Mouse (Mus musculus) cerebellum, adult 18-20 months (tissue): Measurements from ENCODE around the gene Col4a1.

Experiments
- DNase-seq, 2 experiments: peaks; one replicate each; pipeline ENCODE4 v3.0.0; 2021

Col4a1 gene

GRCm38 (mm10) chr8:11173284-11174191 lies 139.1 kb downstream of the Col4a1 start:
- peak; percentile 69 to 71 for DNase-seq

DNA sequence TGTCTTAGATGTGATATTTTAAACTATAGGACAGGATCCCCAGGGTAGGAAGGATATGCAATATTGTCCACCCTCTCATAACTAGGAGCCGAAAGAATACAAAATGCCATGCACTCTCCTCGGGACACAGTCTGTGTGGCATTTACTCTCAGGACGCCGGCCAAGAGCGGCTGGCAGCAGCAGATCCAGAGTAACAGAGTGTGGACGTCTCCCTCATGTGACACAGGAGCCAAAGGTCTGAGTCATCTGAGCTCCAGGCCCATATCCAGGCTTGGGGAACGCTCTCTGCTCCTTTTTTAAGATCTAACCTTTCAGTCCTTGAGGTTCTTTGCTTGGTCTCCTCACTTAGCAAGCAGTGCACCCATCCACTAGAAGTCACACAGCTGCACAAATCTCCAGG lies 141.1 kb downstream of the Col4a1 start:
- DNase-seq, result peak; percentile 74 to 78

DNA sequence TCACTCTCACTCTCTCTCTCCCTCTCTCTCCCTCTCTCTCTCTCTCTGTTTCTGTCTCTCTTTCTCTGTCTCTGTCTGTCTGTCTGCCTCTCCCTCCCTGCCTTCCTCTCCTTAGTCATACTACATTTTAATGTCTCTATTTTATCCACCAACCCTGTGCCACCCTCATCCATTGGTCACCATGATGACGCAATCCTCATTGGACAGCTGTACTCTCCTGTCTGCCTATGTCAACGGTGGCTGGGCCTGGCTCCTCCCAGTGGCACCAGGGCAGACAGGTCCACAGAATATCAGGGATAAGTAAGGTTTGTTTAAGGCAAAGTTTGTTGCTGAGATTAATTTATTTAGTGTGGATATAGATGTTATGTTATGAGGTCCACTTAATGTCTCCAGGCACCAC lies 143.2 kb downstream of the Col4a1 start:
- no peak for DNase-seq

DNA sequence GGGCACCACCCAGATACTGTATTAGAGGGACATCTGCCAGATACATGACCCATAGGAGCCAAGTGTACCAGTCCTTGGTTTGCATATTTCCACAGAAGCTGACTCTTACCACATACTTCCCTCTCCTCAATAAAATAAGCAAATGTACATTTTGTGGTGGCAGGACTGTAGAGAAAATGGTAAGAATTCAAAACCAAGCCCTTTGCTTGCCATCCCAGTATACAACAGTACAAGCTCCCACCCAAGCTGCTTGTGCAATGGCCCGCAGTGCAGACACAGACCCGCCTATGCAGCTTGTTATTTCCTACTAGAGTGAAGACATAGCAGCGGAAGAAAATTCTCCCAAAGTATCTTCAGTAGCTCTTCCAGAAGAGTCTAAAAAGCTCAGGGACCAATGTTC lies 143.8 kb downstream of the Col4a1 start:
- no peak for DNase-seq

GRCm38 (mm10) chr8:11167955-11168354 lies 144.7 kb downstream of the Col4a1 start:
- no peak for DNase-seq

DNA sequence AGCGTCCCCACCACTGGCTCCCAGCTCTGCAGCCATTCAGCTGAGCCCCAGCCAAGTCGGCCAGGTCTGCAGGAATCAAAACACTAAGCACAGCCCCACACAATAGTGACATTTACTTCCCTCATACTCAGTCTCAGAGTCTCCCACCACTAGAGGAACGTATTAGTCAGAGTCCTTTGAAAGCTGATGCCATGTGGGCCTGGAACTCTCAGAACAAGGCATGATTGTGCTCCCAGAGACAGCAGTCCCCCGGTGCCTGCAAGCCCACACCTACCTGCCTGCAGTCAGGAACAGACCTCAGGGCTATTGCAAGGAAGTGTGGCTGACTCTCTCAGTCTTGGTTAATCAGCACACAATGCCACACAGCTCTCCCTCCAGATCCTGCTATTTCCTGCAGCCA lies 147.0 kb downstream of the Col4a1 start:
- DNase-seq, result no peak

DNA sequence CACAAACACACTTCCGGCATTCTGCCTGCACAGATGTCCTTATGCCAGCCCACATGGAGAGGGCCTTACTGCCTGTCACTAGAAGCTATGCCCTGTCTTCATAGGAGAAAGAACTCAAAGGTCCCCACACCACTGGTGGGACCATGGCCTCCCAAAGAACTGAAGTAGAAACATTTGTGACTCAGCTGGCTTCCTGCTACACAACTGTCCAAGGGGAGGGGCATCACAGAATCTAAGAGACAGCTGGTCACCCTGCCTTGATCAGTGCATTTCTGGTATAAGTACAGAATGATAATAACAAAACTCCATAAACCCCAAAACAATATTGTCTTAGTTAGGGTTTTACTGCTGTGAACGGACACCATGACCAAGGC lies 156.3 kb downstream of the Col4a1 start:
- no peak for DNase-seq

DNA sequence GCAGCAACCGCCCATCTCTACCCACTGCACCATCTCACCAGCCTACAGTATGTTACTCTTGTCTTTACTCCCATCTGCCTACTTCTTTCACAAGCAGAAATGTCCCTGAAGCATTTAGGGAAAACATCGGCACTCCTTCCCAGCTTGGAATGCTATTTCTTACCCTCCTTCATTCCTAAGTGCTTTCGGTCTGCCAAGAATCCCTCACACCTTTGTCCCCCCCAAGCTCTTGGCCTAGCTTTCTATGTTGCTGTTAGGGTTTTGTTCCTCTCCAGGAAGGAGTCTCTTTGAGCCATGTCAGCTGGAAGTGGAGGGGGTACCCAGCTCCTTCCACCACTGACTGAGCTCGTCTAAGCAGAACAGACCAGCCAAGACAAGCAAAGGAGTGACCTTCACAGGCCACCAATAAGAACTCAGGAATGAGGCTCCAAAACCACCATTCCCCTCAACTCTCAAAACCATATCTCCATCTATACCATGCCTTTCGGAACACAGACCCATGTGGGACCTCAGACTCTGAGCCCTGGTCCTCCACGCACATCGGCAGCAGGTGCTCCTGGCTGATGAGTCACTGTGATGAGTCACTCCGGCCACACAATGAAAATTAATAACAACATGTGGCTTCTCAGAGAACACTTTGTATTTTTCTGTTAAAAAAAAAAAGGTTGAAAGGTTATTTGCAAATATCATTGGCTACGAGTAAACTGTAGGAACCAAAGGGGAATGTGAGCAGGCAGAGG lies 156.9 kb downstream of the Col4a1 start:
- DNase-seq, result peak; percentile 44 to 60

DNA sequence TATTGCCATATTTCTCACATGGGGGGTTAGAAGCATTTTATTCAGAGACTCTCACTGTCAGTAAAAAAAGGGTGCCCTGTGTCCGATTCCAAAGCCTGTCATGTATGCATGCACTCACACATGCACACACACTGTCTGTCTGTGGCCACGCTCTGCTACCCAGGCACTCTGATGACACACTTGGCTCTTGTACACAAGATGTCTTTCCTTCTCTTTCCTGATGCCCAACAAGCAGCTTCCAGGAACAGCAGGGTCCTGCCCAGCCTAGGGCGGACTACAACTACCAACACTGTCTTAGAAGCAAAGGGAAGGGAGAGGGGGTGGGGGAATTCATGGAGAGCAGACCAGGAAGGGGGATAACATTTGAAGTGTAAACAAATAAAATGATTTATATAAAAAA lies 162.4 kb downstream of the Col4a1 start:
- peak; percentile 42 to 46 for DNase-seq

- peak; percentile 71 to 79 for DNase-seq
Observed at GRCm38 (mm10) chr8:11149201-11149810, 163.3 kb downstream of the Col4a1 start.

DNA sequence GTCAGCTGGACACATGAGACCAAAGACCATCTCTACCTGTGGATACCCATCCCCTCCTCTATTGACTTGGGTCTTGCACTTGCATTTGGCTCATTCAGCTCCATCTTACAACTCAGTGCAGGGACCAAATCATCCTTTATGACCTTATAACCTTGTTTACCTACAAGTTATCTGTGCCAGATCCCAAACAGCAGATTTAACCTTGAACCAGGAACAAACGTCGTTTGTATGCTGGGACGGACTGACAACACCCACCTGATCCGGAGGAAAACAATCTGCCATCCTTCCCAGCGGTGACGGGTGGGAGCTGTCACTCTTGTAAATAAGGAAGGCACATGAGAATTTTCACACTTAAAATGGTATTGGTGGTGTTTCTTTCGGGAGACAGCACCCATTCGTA lies 163.8 kb downstream of the Col4a1 start:
- DNase-seq, result no peak
